Mouse (Mus musculus) kidney, embryonic 15.5 days (tissue): ENCODE data around the gene Bglap. TPM values are rescaled to one million over a fixed set of nuclear protein-coding genes. Genes with fewer than 3 reads are reported as not detected.
"Not testable (repeated sequence)": the region's sequence is repeated elsewhere in the genome, so short reads cannot be mapped to it uniquely, and the experiment has no call there.

Source experiments
- ATAC-seq: fragments of 200-750 bp; cut with Nextera tagmentation; replicated peaks from 2 replicates; pipeline ENCODE4 v1.8.0; 2017; ENCODE audit warnings: moderate TSS enrichment; ENCODE audit not compliant: low FRiP score
- H3K27ac ChIP-seq: fragments of 300-500 bp; sonication (generic); 2 replicates; pipeline ENCODE4 v1.5.1; 2015; ENCODE audit warnings: mild to moderate bottlenecking, inconsistent platforms
- H3K27me3 ChIP-seq: fragments of 300-500 bp; sonication (generic); 2 replicates; pipeline ENCODE4 v1.6.1; 2015; ENCODE audit warnings: inconsistent platforms
- H3K36me3 ChIP-seq: fragments of 300-500 bp; sonication (generic); 2 replicates; pipeline ENCODE4 v1.6.1; 2015; ENCODE audit warnings: inconsistent platforms
- H3K4me1 ChIP-seq: fragments of 300-500 bp; sonication (generic); 2 replicates; pipeline ENCODE4 v1.6.1; 2015; ENCODE audit warnings: inconsistent platforms
- H3K4me2 ChIP-seq: fragments of 300-500 bp; sonication (generic); 2 replicates; pipeline ENCODE4 v1.6.1; 2015; ENCODE audit warnings: moderate library complexity, mild to moderate bottlenecking, inconsistent platforms
- H3K4me3 ChIP-seq: fragments of 300-500 bp; sonication (generic); replicated peaks from 2 replicates; pipeline ENCODE4 v1.5.1; 2015; ENCODE audit warnings: mild to moderate bottlenecking, inconsistent platforms
- H3K9ac ChIP-seq: fragments of 300-500 bp; sonication (generic); 2 replicates; pipeline ENCODE4 v1.6.1; 2015; ENCODE audit warnings: mild to moderate bottlenecking, inconsistent platforms
- H3K9me3 ChIP-seq: fragments of 300-500 bp; sonication (generic); replicated peaks from 2 replicates; pipeline ENCODE4 v1.6.1; 2016; ENCODE audit warnings: inconsistent platforms
- WGBS: fragments of 180-500 bp; shearing (Covaris S2); methylation state at CpG from one replicate; pipeline ENCODE4 v1.1.7; 2015; ENCODE audit warnings: mixed read lengths; 5-methylcytosine and 5-hydroxymethylcytosine counted together
- polyA plus RNA-seq: library from polyadenylated mRNA; unstranded; fragments of >200 nt; fragmentation: Nextera tagmentation; extraction: Ambion mirVana; gene quantifications from 2 replicates; pipeline ENCODE4 v1.2.1, GENCODE M21; 2015

Gene Bglap
- polyA plus RNA-seq, 1 experiment from 2014 or later = not detected

DNA sequence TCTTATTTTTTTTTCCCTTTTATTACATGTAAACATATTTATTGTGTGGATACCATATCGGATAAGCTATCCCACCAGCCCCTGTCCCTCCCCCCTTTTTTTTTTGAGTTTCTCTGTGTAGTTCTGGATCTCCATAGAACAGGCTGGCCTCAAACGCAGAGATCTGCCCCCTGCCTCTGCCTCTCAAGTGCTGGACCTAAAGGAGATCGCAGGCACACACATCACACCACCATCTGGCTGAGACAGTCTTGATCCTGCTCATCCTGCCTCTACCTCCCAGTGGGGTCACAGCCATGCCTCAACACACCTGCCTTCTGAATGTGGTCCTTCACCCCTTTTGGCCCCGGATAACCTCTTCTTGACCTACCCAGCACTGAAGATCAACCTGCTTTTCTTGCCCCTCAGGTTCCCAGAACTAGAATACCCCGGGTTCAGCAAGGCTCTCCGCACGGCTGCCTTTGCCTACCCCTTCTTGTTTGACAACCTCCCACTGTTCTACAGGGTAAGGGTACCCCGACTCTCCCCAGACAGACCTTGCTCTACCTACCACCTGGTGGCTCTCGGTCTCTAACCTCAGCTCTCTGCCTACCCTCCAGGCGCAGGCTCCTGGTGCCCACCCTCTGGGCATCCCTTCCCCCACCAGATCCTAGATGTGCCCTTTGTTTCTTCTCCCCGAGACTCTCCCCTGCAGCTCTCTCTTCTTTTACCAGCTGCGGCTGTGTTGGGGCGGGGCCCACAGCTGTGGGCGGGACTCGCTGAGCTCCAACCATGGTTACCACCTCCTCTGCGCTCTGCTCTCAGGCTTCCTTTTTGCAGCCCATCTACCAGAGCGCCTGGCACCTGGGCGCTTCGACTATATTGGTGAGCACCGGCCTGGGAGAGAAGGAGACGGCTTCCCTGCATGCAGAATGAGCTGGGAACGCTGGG, 2.6 kb downstream of the Bglap start:
- not testable (repeated sequence) for H3K9ac ChIP-seq, H3K4me1 ChIP-seq, H3K36me3 ChIP-seq, H3K27me3 ChIP-seq, H3K9me3 ChIP-seq
- ATAC-seq = peak; percentile 89
- 5% methylated on average over 22 of the region's 22 CpGs for WGBS
- H3K4me3 ChIP-seq = peak overlapping the region; percentile 31
- peak overlapping the region; percentile 70 for H3K27ac ChIP-seq
- peak overlapping the region; percentile 59 for H3K4me2 ChIP-seq

- not testable (repeated sequence) for H3K36me3 ChIP-seq, H3K4me1 ChIP-seq, ATAC-seq, H3K4me3 ChIP-seq, H3K9me3 ChIP-seq, H3K27me3 ChIP-seq, H3K4me2 ChIP-seq, H3K9ac ChIP-seq, H3K27ac ChIP-seq
- WGBS = 77% methylated on average over 5 of the region's 5 CpGs
Measured at GRCm38 (mm10) chr3:88378599-88378998, 5.7 kb downstream of the Bglap start, which contains the start of gene Bglap2. Bglap2 (minus strand) TSS chr3:88378699.

- peak overlapping the region; percentile 85 for H3K27ac ChIP-seq
Measured at GRCm38 (mm10) chr3:88376644-88377043, 7.6 kb downstream of the Bglap start.

DNA sequence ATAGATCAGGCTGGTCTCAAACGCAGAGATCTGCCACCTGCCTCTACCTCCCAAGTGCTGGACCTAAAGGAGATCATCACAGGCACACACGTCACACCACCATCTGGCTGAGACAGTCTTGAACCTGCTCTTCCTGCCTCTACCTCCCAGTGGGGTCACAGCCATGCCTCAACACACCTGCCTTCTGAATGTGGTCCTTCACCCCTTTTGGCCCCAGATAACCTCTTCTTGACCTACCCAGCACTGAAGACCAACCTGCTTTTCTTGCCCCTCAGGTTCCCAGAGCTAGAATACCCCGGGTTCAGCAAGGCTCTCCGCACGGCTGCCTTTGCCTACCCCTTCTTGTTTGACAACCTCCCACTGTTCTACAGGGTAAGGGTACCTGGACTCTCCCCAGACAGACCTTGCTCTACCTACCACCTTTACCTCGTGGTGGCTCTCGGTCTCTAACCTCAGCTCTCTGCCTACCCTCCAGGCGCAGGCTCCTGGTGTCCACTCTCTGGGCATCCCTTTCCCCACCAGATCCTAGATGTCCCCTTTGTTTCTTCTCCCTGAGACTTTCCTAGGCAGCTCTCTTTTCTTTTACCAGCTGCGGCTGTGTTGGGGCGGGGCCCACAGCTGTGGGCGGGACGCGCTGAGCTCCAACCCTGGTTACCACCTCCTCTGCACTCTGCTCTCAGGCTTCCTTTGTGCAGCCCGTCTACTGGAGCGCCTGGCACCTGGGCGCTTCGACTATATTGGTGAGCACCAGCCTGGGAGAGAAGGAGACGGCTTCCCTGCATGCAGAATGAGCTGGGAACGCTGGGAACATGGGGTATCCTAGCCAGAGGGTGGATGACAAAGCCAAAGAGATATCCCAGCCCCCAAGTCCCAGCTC, 8.3 kb downstream of the Bglap start:
- not testable (repeated sequence) for H3K4me1 ChIP-seq, H3K27me3 ChIP-seq, H3K9me3 ChIP-seq, H3K36me3 ChIP-seq
- Histone ChIP-seq H3K4me3 (peak overlapping the region; percentile 20), H3K4me2 (peak overlapping the region; percentile 50), H3K27ac (peak overlapping the region; percentile 85), H3K9ac (0 out of 2 replicates have a peak overlapping the region, but pooled peaks have one; percentile 33)
- ATAC-seq = peak; percentile 92
- 11% methylated on average over 19 of the region's 19 CpGs for WGBS

More at GRCm38 (mm10) chr3:88376644-88377043, 7.6 kb downstream of the Bglap start:
- not testable (repeated sequence) for H3K4me1 ChIP-seq, H3K9me3 ChIP-seq, H3K36me3 ChIP-seq, H3K27me3 ChIP-seq
- 0 out of 2 replicates have a peak overlapping the region, but pooled peaks have one; percentile 26 for H3K9ac ChIP-seq
- peak overlapping the region; percentile 20 for H3K4me3 ChIP-seq
- peak; percentile 16; the same call in 1 of the 2 replicates for ATAC-seq
- WGBS = 26% methylated on average over 7 of the region's 7 CpGs
- H3K4me2 ChIP-seq = peak overlapping the region; percentile 50

DNA sequence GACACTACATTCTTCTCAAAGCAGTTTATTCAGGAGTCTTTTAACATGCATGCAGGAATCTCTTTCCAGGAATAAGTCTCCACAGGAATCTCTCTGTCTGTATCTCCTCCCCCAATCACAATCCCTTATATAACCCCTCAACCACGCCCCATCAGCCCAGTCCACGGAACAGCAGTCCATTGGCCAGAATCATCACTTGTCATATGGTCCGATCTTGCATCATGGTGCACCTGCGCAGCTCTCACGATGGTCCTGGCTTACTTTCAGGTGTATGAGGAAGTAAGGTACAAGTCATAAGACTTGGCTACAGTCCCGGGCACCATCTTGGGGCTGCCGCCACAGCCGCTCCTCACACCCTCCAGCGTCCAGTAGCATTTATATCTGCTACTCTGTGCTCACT, 11.6 kb downstream of the Bglap start, which contains the start of gene Bglap3:
Gene Bglap3, minus strand, starts transcription at position 101 of the 400 bp plus-strand sequence.
- H3K36me3 ChIP-seq, H3K4me3 ChIP-seq, H3K4me1 ChIP-seq, H3K4me2 ChIP-seq, ATAC-seq, H3K9ac ChIP-seq, H3K9me3 ChIP-seq, H3K27me3 ChIP-seq, H3K27ac ChIP-seq: not testable (repeated sequence)
- WGBS = 93% methylated on average over 9 of the region's 9 CpGs

- not testable (repeated sequence) for H3K9ac ChIP-seq, H3K36me3 ChIP-seq, H3K9me3 ChIP-seq, ATAC-seq, H3K27ac ChIP-seq, H3K4me3 ChIP-seq, H3K4me2 ChIP-seq
- peaks cover 24% of the 10 kb centered on the region for H3K4me1 ChIP-seq
- 81% methylated on average over 7 of the region's 7 CpGs for WGBS
- H3K27me3 ChIP-seq = peaks cover 20% of the 10 kb centered on the region
Measured at GRCm38 (mm10) chr3:88368511-88368910, 15.8 kb downstream of the Bglap start.

GRCm38 (mm10) chr3:88367517-88367916, 16.7 kb downstream of the Bglap start:
- Histone ChIP-seq H3K4me1 (peaks cover 24% of the 10 kb centered on the region), H3K27me3 (peaks cover 20% of the 10 kb centered on the region), H3K4me2 (peak overlapping the region; percentile 55)
- H3K27ac ChIP-seq, H3K4me3 ChIP-seq, ATAC-seq, H3K9ac ChIP-seq, H3K36me3 ChIP-seq, H3K9me3 ChIP-seq: not testable (repeated sequence)
- WGBS = 59% methylated on average over 3 of the region's 7 CpGs

- H3K9ac ChIP-seq, H3K9me3 ChIP-seq: not testable (repeated sequence)
- ATAC-seq = peak; percentile 81
- H3K4me1 ChIP-seq = peaks cover 24% of the 10 kb centered on the region
- H3K4me3 ChIP-seq = peak overlapping the region; percentile 29; the same call in 1 of the 2 replicates
- H3K27me3 ChIP-seq = peaks cover 20% of the 10 kb centered on the region
- H3K27ac ChIP-seq = peak overlapping the region; percentile 56; the same call in 1 of the 2 replicates
- WGBS = 4% methylated on average over 21 of the region's 22 CpGs
- H3K36me3 ChIP-seq = peaks cover 13% of the 10 kb centered on the region
- H3K4me2 ChIP-seq = peak overlapping the region; percentile 55
Measured at GRCm38 (mm10) chr3:88366830-88367428, 17.3 kb downstream of the Bglap start.

DNA sequence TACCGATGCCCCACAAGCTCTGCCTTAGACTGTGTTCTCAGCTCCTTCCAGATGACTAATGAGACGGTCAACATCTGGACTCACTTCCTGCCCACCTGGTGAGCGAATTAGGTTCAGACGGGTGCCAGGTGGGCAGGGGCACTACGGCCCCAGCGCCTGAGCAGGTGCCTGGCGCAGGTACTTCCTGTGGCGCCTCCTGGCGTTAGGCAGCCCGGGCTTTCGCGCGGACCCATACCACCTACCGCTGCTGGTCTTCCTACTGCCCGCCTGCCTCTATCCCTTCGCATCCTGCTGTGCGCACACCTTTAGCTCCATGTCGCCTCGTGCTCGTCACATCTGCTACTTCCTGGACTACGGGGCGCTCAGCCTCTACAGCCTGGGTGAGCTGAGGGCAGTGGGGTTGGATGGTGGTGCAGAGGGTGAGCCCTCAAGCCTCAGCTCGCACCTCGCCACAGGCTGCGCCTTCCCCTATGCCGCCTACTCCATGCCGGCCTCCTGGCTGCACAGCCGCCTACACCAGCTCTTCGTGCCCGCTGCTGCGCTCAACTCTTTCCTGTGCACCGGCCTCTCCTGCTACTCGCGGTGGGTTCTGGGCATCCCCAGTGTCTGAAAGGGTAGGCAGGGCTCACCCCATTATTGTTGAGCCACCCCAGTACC, 18.4 kb downstream of the Bglap start:
- 34% methylated on average over 34 of the region's 34 CpGs for WGBS
- peaks cover 24% of the 10 kb centered on the region for H3K4me1 ChIP-seq
- H3K4me3 ChIP-seq = no peak overlapping the region
- H3K36me3 ChIP-seq = peaks cover 24% of the 10 kb centered on the region
- peaks cover 20% of the 10 kb centered on the region for H3K27me3 ChIP-seq
- no peak overlapping the region for H3K9ac ChIP-seq
- H3K27ac ChIP-seq = no peak overlapping the region
- peaks cover 9% of the 10 kb centered on the region for H3K9me3 ChIP-seq
- ATAC-seq = no peak
- H3K4me2 ChIP-seq = peak overlapping the region; percentile 10; the same call in 1 of the 2 replicates

GRCm38 (mm10) chr3:88364337-88364736, 19.9 kb downstream of the Bglap start, which contains the start of gene Paqr6:
Paqr6 (plus strand) TSS chr3:88364584.
- Histone ChIP-seq H3K4me3 (peak within 1 kb of the TSS; percentile 30), H3K36me3 (peaks cover 39% of the 10 kb centered on the region), H3K4me1 (peaks cover 28% of the 10 kb centered on the region), H3K27me3 (peaks cover 20% of the 10 kb centered on the region), H3K9ac (no peak within 1 kb of the TSS), H3K27ac (peak within 1 kb of the TSS; percentile 66), H3K9me3 (no peaks in the 10 kb centered on the region), H3K4me2 (peak within 1 kb of the TSS; percentile 52)
- 1% methylated on average over 16 of the region's 16 CpGs for WGBS
- peak; percentile 27; the same call in 1 of the 2 replicates for ATAC-seq

DNA sequence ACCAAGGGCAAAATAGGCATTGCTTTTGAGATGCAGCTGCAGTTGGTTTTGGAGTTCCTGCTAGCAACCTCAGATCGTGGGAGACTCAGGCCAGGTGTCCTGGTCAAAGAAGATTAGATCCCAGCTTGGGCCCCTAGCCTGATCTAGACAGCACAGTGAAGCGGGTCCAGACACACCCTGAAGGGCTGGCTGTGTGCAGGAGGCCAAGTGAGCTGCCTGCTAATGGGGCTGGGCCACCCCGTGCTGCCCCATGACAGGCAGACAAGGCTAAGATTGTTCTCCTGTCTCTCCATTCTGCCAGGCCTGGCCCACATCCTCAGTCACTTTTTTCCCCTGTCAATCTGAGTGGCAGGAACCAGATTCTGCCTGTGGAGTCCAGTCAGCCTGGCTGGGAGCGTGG, 20.6 kb downstream of the Bglap start:
- 65% methylated on average over 4 of the region's 4 CpGs for WGBS
- Histone ChIP-seq H3K4me3 (no peak overlapping the region), H3K27me3 (peaks cover 20% of the 10 kb centered on the region), H3K27ac (peak overlapping the region; percentile 66), H3K9me3 (no peaks in the 10 kb centered on the region), H3K4me1 (peaks cover 28% of the 10 kb centered on the region), H3K36me3 (peaks cover 46% of the 10 kb centered on the region), H3K9ac (no peak overlapping the region), H3K4me2 (no peak overlapping the region; the same call in 1 of the 2 replicates)
- no peak for ATAC-seq
